Mouse (Mus musculus) T-helper 1 cell (primary cell): Measurements from ENCODE around the gene Ppp1r14a.

Experiments used
- in situ Hi-C: fragments of 300-600 bp; cut with MboI, MseI; formaldehyde crosslinking; loops from one replicate; pipeline ENCODE4 v1.15.1; 2025; ENCODE audit warnings: high pct_unique_total_duplicates

The Ppp1r14a gene

GRCm38 (mm10) chr7:29288942-29289638 lies at the start of gene Ppp1r14a:
TSS of gene Ppp1r14a (plus strand) at chr7:29289308.
- in situ Hi-C loops, result loop anchor here (10.0 kb wide), 1 partner anchor 244 kb away; no protein-coding TSS in a partner anchor

GRCm38 (mm10) chr7:29244732-29245416 lies 44.2 kb upstream of the Ppp1r14a start:
- in situ Hi-C loops, result no loop called here

GRCm38 (mm10) chr7:29246015-29246414 lies 43.1 kb upstream of the Ppp1r14a start:
- in situ Hi-C loops, result no loop called here

- in situ Hi-C loops, result no loop called here
Observed at GRCm38 (mm10) chr7:29246619-29247313, 42.3 kb upstream of the Ppp1r14a start.

GRCm38 (mm10) chr7:29247314-29247700 lies 41.8 kb upstream of the Ppp1r14a start:
- in situ Hi-C loops, result no loop called here

- in situ Hi-C loops, result no loop called here
Observed at GRCm38 (mm10) chr7:29247706-29248105, 41.4 kb upstream of the Ppp1r14a start.

GRCm38 (mm10) chr7:29248261-29248841 lies 40.8 kb upstream of the Ppp1r14a start, which contains the start of gene 2200002D01Rik:
TSS of gene 2200002D01Rik (minus strand) at chr7:29248466.
- in situ Hi-C loops, result no loop called here

GRCm38 (mm10) chr7:29251166-29251565 lies 37.9 kb upstream of the Ppp1r14a start:
- in situ Hi-C loops, result no loop called here

GRCm38 (mm10) chr7:29253842-29254241 lies 35.3 kb upstream of the Ppp1r14a start:
- in situ Hi-C loops, result no loop called here

- in situ Hi-C loops, result no loop called here
Observed at GRCm38 (mm10) chr7:29255875-29256274, 33.2 kb upstream of the Ppp1r14a start.

- in situ Hi-C loops, result no loop called here
Observed at GRCm38 (mm10) chr7:29257368-29257767, 31.7 kb upstream of the Ppp1r14a start.

- in situ Hi-C loops, result no loop called here
Observed at GRCm38 (mm10) chr7:29259781-29260730, 29.1 kb upstream of the Ppp1r14a start.

- in situ Hi-C loops, result no loop called here
Observed at GRCm38 (mm10) chr7:29262151-29262550, 27.0 kb upstream of the Ppp1r14a start.

GRCm38 (mm10) chr7:29263831-29264230 lies 25.3 kb upstream of the Ppp1r14a start:
- in situ Hi-C loops, result no loop called here

GRCm38 (mm10) chr7:29265636-29266035 lies 23.5 kb upstream of the Ppp1r14a start:
- in situ Hi-C loops, result no loop called here

GRCm38 (mm10) chr7:29266931-29267330 lies 22.2 kb upstream of the Ppp1r14a start:
- in situ Hi-C loops, result no loop called here

GRCm38 (mm10) chr7:29270445-29270844 lies 18.7 kb upstream of the Ppp1r14a start:
- in situ Hi-C loops, result no loop called here

GRCm38 (mm10) chr7:29271687-29272465 lies 17.2 kb upstream of the Ppp1r14a start:
- in situ Hi-C loops, result no loop called here

- in situ Hi-C loops, result no loop called here
Observed at GRCm38 (mm10) chr7:29276715-29277114, 12.4 kb upstream of the Ppp1r14a start.

- in situ Hi-C loops, result no loop called here
Observed at GRCm38 (mm10) chr7:29277510-29277909, 11.6 kb upstream of the Ppp1r14a start.
